Mouse (Mus musculus): ENCODE measurements at regions not wholly inside any gene's neighbourhood (a gene's known extent, or its start where the extent isn't known, plus 50 kb on each side); places are given as distances from the start of the nearest gene placed in this dataset.

- ATAC-seq = no peak
Observed at GRCm38 (mm10) chr1:35331602-35332339, 482.0 kb downstream of the Plekhb2 start.

- no peak for ATAC-seq
Observed at GRCm38 (mm10) chr1:35332340-35332684, 482.5 kb downstream of the Plekhb2 start.

DNA sequence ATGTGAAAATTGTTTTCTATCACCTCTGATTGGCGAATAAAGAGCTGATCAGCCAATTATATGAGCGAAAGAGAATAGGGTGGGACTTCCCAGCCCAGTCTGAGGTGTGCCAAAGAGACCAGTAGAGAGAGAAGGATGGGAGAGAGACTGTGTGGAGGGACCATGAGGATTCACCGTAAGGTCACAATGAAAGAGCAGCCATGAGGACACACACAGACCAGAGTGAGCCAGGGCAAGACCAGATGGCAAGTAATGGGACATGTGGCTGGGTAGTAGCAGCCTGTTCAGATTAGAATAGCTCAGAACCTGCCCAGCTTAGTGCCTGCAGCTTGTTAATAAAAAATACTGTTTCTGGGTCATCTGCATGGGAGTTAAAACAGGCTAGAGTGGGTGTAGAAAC, 487.9 kb downstream of the Plekhb2 start:
- no peak for ATAC-seq

GRCm38 (mm10) chr1:35338184-35338583, 488.4 kb downstream of the Plekhb2 start:
- ATAC-seq = no peak

- no peak for ATAC-seq
Observed at GRCm38 (mm10) chr1:35344539-35344938, 494.8 kb downstream of the Plekhb2 start.

DNA sequence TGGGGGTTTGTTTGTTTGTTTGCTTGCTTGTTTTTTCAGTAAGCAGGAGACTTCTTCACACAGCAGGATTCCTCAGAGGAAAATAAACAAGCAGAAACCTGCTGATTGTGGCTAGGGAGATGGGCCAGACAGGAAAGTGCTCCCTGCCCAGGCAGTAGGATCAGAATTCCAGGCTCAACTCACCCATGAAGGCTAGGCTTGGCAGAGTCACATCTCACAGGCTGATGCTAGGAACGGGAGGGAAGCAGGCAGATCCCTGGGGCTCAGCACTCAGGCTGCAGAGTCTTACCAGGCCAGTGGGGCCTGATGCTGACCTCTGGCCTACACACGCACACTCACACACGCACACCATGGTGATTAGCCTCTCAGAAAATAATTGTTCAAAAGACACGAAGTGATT, 498.5 kb downstream of the Plekhb2 start:
- no peak for ATAC-seq

DNA sequence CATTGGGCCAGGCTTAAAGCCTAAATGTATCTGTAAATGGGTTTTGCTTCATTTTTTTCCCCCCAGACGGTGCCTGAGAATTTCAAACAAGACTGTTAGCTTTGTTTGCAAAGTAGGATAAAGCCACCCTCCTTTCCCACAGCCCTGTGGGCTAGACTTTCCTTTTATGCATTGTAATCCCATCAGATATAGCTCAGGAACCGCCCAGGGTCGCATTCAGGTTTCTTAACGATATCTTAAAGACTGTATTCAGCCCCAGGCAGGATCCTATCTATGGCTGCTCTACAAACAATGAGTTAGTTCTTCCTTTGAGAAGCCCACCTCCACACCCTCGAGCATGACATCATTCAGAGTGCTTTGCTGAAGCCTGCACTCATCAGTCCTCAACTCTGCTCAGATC, 509.2 kb downstream of the Plekhb2 start:
- ATAC-seq = no peak

DNA sequence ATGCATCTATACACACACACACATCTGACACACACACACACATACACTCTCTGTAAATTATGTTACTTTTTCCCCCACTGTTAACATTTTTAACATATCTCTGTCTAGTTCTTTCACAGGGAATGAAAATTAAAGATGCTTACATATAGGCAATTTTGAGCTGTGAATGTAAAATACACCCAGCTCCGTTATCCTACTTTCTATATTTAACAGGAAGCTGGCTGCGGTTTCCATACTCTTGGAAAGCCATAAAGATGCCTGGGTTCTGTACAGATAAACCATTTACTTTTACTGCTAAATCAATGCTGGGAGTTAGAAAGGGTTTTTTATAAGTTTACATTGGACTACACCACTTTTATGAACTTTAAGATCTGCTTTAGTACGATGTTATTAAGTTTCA, 511.7 kb downstream of the Plekhb2 start:
- no peak for ATAC-seq

- ATAC-seq = no peak
Observed at GRCm38 (mm10) chr1:35362836-35363235, 513.1 kb downstream of the Plekhb2 start.

DNA sequence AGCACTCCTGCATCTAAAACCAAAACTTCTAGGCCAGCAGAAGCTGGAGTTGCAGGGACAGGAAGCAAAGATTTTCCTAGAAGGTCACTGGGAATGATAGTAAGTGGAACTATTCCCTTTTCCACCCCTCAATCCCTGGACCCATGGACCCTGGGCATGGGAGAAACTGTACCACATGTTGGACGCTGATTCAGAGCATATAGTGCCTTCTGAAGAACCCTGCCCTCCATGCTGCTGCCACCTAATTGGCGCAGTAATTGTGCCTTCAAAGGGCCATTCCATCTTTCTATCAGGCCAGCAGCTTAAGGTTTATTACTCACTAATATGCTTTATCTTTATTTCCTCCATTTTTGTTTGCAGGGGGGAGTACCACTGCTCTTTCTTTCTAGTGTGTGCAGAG, 516.8 kb downstream of the Plekhb2 start:
- no peak for ATAC-seq

GRCm38 (mm10) chr1:35372751-35373150, 523.0 kb downstream of the Plekhb2 start:
- ATAC-seq = no peak

- no peak for ATAC-seq
Observed at GRCm38 (mm10) chr1:35380633-35381385, 531.0 kb downstream of the Plekhb2 start.

DNA sequence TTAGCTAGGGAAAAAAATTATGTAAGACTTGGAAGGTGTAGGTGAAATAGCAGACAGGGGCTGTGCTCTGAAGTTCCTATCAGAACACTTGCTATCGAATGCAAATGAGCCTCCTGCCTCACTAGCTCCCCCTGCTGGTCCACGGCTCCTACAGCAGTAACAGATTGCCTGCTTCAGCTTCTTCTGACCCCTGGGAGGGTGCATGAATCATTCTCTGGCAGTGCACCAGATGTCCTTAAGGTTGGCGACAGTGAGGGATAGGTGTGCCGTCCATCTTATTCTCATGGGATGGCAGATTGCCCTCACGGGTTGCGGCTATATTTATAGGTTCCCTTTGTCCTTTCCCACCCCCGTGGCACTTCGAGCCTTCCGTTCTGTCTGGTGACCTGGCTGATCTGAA, 535.7 kb downstream of the Plekhb2 start:
- no peak for ATAC-seq

DNA sequence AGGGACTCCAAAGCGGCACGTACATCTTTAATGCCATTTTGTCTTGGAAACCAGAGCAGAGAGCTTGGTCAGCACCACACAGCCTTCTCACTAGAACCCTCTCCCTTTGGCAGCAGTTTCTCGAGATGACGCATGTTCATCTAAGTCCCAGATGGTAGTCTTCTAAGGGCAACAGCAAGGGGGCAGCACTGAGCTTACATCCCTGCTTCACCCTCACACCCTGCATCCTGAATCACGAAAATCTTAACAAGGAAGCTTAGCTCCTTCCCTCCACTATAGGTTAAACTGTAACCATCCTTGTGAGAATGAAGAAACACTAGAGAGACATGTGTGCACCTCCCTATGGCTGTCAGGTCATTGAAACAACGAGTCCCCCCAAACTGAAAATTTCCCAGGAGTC, 538.4 kb downstream of the Plekhb2 start:
- no peak for ATAC-seq

- no peak for ATAC-seq
Observed at GRCm38 (mm10) chr1:35390371-35390770, 540.6 kb downstream of the Plekhb2 start.

GRCm38 (mm10) chr1:35390858-35391586, 541.2 kb downstream of the Plekhb2 start:
- ATAC-seq = no peak

- ATAC-seq = no peak
Observed at GRCm38 (mm10) chr1:35393550-35394118, 543.9 kb downstream of the Plekhb2 start.

GRCm38 (mm10) chr1:35400674-35401359, 551.0 kb downstream of the Plekhb2 start:
- no peak for ATAC-seq

DNA sequence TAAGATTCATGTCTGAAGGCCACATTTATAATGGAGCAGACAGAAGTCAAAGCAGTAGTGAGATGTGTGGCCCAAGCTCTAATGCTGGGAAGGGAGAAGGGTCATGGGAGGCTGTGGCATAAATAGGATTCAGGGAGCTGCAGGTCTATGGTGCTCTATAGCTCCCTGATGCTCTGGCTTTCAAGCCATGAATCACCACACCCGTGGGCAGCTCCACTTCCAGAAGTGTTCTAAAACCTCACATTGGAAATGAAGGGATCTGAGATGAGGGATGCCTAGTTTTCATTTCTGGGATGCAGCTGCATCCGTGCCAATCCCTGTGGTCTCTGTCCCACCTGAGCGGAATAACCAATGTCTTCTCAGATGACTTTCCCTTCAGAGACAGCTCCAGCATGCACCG, 553.2 kb downstream of the Plekhb2 start:
- no peak for ATAC-seq

- no peak for ATAC-seq
Observed at GRCm38 (mm10) chr1:35405418-35405817, 555.6 kb downstream of the Plekhb2 start.

DNA sequence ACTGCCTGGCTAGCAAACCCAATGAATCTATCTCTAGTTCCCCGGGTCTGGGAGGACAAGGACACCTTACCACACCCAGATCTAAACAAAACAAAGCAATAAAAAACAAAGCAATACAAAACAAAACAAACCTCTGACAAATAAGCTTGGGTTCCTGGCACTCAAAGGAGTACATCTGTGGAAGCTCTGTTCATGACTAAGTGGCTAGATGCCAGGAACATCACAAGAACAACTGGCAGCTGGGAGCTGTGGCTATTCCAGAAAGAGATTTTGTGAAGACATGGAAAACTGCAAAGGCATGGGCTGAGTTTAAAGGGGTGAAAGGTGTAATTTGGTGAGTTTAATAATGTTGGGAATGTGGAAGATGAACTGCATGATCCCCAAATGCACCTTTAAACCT, 565.9 kb downstream of the Plekhb2 start:
- no peak for ATAC-seq

DNA sequence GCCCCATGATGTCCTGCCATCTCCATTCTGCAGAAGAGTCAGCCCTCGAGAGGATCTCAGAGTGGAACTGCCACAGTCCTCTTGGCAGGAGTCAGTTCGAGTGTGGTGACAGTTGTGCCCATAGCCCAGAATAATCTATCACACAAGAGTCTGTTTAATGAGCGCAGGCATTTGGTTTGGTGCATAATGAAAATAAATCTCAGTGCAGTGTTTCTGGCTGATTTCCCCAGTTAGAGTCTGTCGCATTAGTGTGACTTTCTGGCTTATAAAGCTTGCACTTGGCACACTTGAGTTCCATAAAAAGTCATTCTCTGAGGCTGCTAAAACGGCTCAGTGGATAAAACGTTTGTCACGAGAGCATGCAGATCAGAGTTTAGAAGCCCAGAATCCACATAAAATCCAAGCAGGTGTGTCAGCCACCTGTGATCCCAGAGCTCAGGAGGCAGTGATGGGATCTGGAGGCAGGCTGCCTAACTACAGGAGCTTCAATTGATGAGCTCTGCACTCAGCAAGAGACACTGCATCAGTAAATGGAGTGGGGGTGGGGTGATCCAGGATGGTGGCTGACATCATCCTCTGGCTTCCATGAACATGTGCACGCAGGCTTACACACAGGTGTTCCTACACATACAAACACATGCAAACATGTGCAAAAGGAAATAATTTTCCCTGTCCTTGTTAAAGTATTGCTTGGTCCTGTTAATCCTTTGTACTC, 578.5 kb downstream of the Plekhb2 start:
- ATAC-seq = no peak
